ENCODE assay signal across 8 mouse cellular contexts in genomic region chr14:49173290-49174135, GRCm38 (mm10). TPM values are rescaled to one million over a fixed set of nuclear protein-coding genes. Genes with fewer than 3 reads are reported as not detected.
A peak's percentile ranks its signal among the peaks of the same experiment; 100 is the strongest.
DNase-seq lines count a peak whose midpoint lies in the region; ATAC-seq lines count a peak whose summit lies in the region.

No protein-coding gene starts in this region.

- peaks cover 28% of the 10 kb centered on the region for H3K4me1 ChIP-seq in forebrain, embryonic 16.5 days (replicated peaks; ENCODE audit: control insufficient read depth, insufficient read depth, low read length)
- H3K4me1 ChIP-seq in limb, embryonic 12.5 days (replicated peaks), result peaks cover 20% of the 10 kb centered on the region
- peaks cover 33% of the 10 kb centered on the region for H3K4me1 ChIP-seq in neural tube, embryonic 15.5 days

- H3K9me3 ChIP-seq in forebrain, embryonic 16.5 days (ENCODE audit: control insufficient read depth, low read length), result no peaks in the 10 kb centered on the region
- no peaks in the 10 kb centered on the region for H3K9me3 ChIP-seq in limb, embryonic 12.5 days
- H3K9me3 ChIP-seq in neural tube, embryonic 15.5 days (replicated peaks), result no peaks in the 10 kb centered on the region

- H3K27me3 ChIP-seq in forebrain, embryonic 16.5 days (replicated peaks; ENCODE audit: control insufficient read depth, insufficient read depth, low read length), result no peaks in the 10 kb centered on the region
- H3K27me3 ChIP-seq in limb, embryonic 12.5 days, result no peaks in the 10 kb centered on the region
- H3K27me3 ChIP-seq in neural tube, embryonic 15.5 days (replicated peaks), result no peaks in the 10 kb centered on the region

- H3K27ac ChIP-seq in forebrain, embryonic 16.5 days (ENCODE audit: low read length), result no peak overlapping the region; the same call in 1 of the 2 replicates
- no peak overlapping the region for H3K27ac ChIP-seq in limb, embryonic 12.5 days
- H3K27ac ChIP-seq in neural tube, embryonic 15.5 days (replicated peaks), result no peak overlapping the region; the same call in 1 of the 2 replicates

- no peaks in the 10 kb centered on the region for H3K36me3 ChIP-seq in forebrain, embryonic 16.5 days (ENCODE audit: control insufficient read depth, insufficient read depth)
- peaks cover 6% of the 10 kb centered on the region; the same call in 1 of the 2 replicates for H3K36me3 ChIP-seq in limb, embryonic 12.5 days
- H3K36me3 ChIP-seq in neural tube, embryonic 15.5 days, result no peaks in the 10 kb centered on the region

- ATAC-seq in forebrain, embryonic 16.5 days, result no peak
- no peak for ATAC-seq in limb, embryonic 12.5 days (ENCODE audit: insufficient number of reproducible peaks, insufficient read depth, low FRiP score, low TSS enrichment, low read depth)
- no peak for ATAC-seq in neural tube, embryonic 15.5 days (ENCODE audit: low FRiP score)

- H3K4me3 ChIP-seq in forebrain, embryonic 16.5 days (replicated peaks; ENCODE audit: low read length), result peak overlapping the region; percentile 98
- peak overlapping the region; percentile 99 for H3K4me3 ChIP-seq in limb, embryonic 12.5 days (replicated peaks)
- H3K4me3 ChIP-seq in neural tube, embryonic 15.5 days (replicated peaks), result peak overlapping the region; percentile 59

- peak overlapping the region; percentile 76 for H3K9ac ChIP-seq in forebrain, embryonic 16.5 days (replicated peaks; ENCODE audit: low read depth, low read length)
- H3K9ac ChIP-seq in limb, embryonic 12.5 days (replicated peaks), result peak overlapping the region; percentile 97
- peak overlapping the region; percentile 70 for H3K9ac ChIP-seq in neural tube, embryonic 15.5 days (replicated peaks)

- WGBS in forebrain, embryonic 16.5 days, result 58% methylated on average over 16 of the region's 16 CpGs
- WGBS in limb, embryonic 12.5 days, result 54% methylated on average over 16 of the region's 16 CpGs
- 57% methylated on average over 16 of the region's 16 CpGs for WGBS in neural tube, embryonic 15.5 days

- peak; percentile 5 to 7 for DNase-seq in left cerebral cortex, postnatal 25 days (ENCODE audit: low spot score in 2 of 2)
- no peak for DNase-seq in left cerebral cortex, postnatal 4 days
- DNase-seq in T-cell, adult 2 months (ENCODE audit: low spot score), result peak; percentile 17
- no peak for DNase-seq in left cerebral cortex, postnatal 36 days (ENCODE audit: low spot score in 2 of 2)
- DNase-seq in spleen, postnatal 36 days (ENCODE audit: low spot score in 2 of 2), result no peak

- H3K4me2 ChIP-seq in forebrain, embryonic 16.5 days (ENCODE audit: low read length), result peak overlapping the region; percentile 94
- H3K4me2 ChIP-seq in limb, embryonic 12.5 days, result peak overlapping the region; percentile 90
- H3K4me2 ChIP-seq in neural tube, embryonic 15.5 days, result peak overlapping the region; percentile 83

- intact Hi-C loops in left cerebral cortex, postnatal 25 days (cut with DNase I), result no loop called here
- intact Hi-C loops in left cerebral cortex, postnatal 4 days (cut with DNase I), result loop anchor here (10.0 kb wide), 1 partner anchor 149 kb away; no protein-coding TSS in a partner anchor
- intact Hi-C loops in left cerebral cortex, postnatal 36 days (cut with DNase I), result loop anchor here (5.0 kb wide), 1 partner anchor 106 kb away; the partner anchor contains the start of genes Ap5m1 and Exoc5

RNA-seq across cellular contexts. Expression of gene Naa30, which starts 1.5 kb away (rescaled TPM):
- total RNA-seq in left cerebral cortex, postnatal 25 days (2021), result 10 to 100 TPM; 34.2 TPM
- total RNA-seq in left cerebral cortex, postnatal 4 days (2021), result 10 to 100 TPM; 43.2 to 50.3 TPM
- 12.0 and 14.3 TPM in 2 replicates for polyA plus RNA-seq in forebrain, embryonic 16.5 days (2015; fragmentation: Nextera tagmentation; extraction: Ambion mirVana)
- 17.9 and 19.1 TPM in 2 replicates for polyA plus RNA-seq in limb, embryonic 12.5 days (2016; fragmentation: Nextera tagmentation; extraction: Ambion mirVana)
- 11.2 and 13.1 TPM in 2 replicates for polyA plus RNA-seq in neural tube, embryonic 15.5 days (2015; fragmentation: Nextera tagmentation; extraction: Ambion mirVana)
- 10 to 100 TPM; 31.5 to 39.0 TPM for total RNA-seq in left cerebral cortex, postnatal 36 days (2021)

Comparison
In these comparisons a context has a peak if more than half of its experiments do, and no peak if none do; other contexts are left out.
1. DNase-seq: peak in left cerebral cortex, postnatal 25 days (2 of 2) and T-cell, adult 2 months (single experiment); none in left cerebral cortex, postnatal 4 days (single experiment), left cerebral cortex, postnatal 36 days (0 of 2) and spleen, postnatal 36 days (0 of 2).
2. Peak in every context shown above with its lines, with median percentiles within 50 percentile points of each other: H3K4me2 ChIP-seq, H3K4me3 ChIP-seq and H3K9ac ChIP-seq.